ENCODE assay signal across 7 mouse cellular contexts in genomic region chr11:115160883-115161577, GRCm38 (mm10). TPM values are rescaled to one million over a fixed set of nuclear protein-coding genes. Genes with fewer than 3 reads are reported as not detected.
DNase-seq lines count a peak whose midpoint lies in the region; ATAC-seq and TF ChIP-seq lines count a peak whose summit lies in the region.

No protein-coding gene starts in this region.

- no peak overlapping the region for H3K4me3 ChIP-seq in lung, embryonic 14.5 days (ENCODE audit: low read depth, low read length)

- peak; percentile 90 for TF ChIP-seq CTCF in lung, embryonic 14.5 days (IDR thresholded peaks at IDR 0.05; ENCODE audit: low read depth)

- H3K36me3 ChIP-seq in lung, embryonic 14.5 days (ENCODE audit: insufficient read depth): no peaks in the 10 kb centered on the region

- H3K4me1 ChIP-seq in lung, embryonic 14.5 days (ENCODE audit: insufficient read depth): peaks cover 11% of the 10 kb centered on the region

- no peak overlapping the region for H3K27ac ChIP-seq in lung, embryonic 14.5 days (ENCODE audit: low read depth)

- H3K27me3 ChIP-seq in lung, embryonic 14.5 days (ENCODE audit: insufficient read depth, low read length): peaks cover 21% of the 10 kb centered on the region

- DNase-seq in monocyte, adult 2 months (ENCODE audit: low read depth in 1 of 2, low spot score in 2 of 2): peak; percentile 44 to 66
- DNase-seq in adipocyte (ENCODE audit: low spot score): peak; percentile 81
- peak; percentile 91 to 95 for DNase-seq in cerebellum, postnatal 14 days
- DNase-seq in induced T-regulatory cell, adult 2 months (ENCODE audit: low read depth): peak; percentile 91
- peak; percentile 82 for DNase-seq in lung, embryonic 14.5 days
- DNase-seq in spleen, postnatal 4 days (ENCODE audit: low spot score in 2 of 2): peak; percentile 79 to 96

- no peak overlapping the region for H3K4me2 ChIP-seq in lung, embryonic 14.5 days

- H3K9ac ChIP-seq in lung, embryonic 14.5 days: no peak overlapping the region

- 25% methylated on average over 10 of the region's 10 CpGs for WGBS in lung, embryonic 14.5 days

- ATAC-seq in monocyte, adult 5-6 weeks (replicated peaks; ENCODE audit: insufficient number of reproducible peaks, low FRiP score, low TSS enrichment, poor library complexity, severe bottlenecking): no peak; the same call in 1 of the 2 replicates
- ATAC-seq in lung, embryonic 14.5 days (ENCODE audit: insufficient read depth): no peak

- no peaks in the 10 kb centered on the region for H3K9me3 ChIP-seq in lung, embryonic 14.5 days (ENCODE audit: low read depth, low read length)

RNA-seq across cellular contexts. Expression of gene Slc9a3r1, which starts 2.1 kb away (rescaled TPM):
- total RNA-seq in monocyte, adult 5-6 weeks (2017): 65.9 to 104 TPM (median 70.4 TPM) in 3 replicates
- 52.3 and 52.6 TPM in 2 replicates for polyA plus RNA-seq in lung, embryonic 14.5 days (2014; fragmentation: Nextera tagmentation; extraction: Ambion mirVana)

RNA-seq across cellular contexts. Expression of gene Tmem104, which starts 26.3 kb away (rescaled TPM):
- total RNA-seq in monocyte, adult 5-6 weeks (2017): 12.1 to 32.4 TPM (median 17.3 TPM) in 3 replicates
- polyA plus RNA-seq in lung, embryonic 14.5 days (2014; fragmentation: Nextera tagmentation; extraction: Ambion mirVana): 11.4 and 14.3 TPM in 2 replicates

RNA-seq across cellular contexts. Expression of gene Nat9, which starts 26.6 kb away (rescaled TPM):
- total RNA-seq in monocyte, adult 5-6 weeks (2017): 25.4 to 39.9 TPM (median 37.8 TPM) in 3 replicates
- polyA plus RNA-seq in lung, embryonic 14.5 days (2014; fragmentation: Nextera tagmentation; extraction: Ambion mirVana): 17.9 and 18.7 TPM in 2 replicates

RNA-seq across cellular contexts. Expression of gene Cd300lf, which starts 27.2 kb away (rescaled TPM):
- total RNA-seq in monocyte, adult 5-6 weeks (2017): 20.4 to 32.5 TPM (median 25.8 TPM) in 3 replicates
- 0.91 and 1.1 TPM in 2 replicates for polyA plus RNA-seq in lung, embryonic 14.5 days (2014; fragmentation: Nextera tagmentation; extraction: Ambion mirVana)
